Mouse (Mus musculus) midbrain, postnatal 0 days (tissue): Measurements from ENCODE around the gene Ppp1r9a. TPM values are rescaled to one million over a fixed set of nuclear protein-coding genes. Genes with fewer than 3 reads are reported as not detected.

Source experiments
- ATAC-seq: fragments of 200-750 bp; cut with Nextera tagmentation; 2 replicates; pipeline ENCODE4 v1.8.0; 2017; ENCODE audit warnings: moderate number of reproducible peaks, mild to moderate bottlenecking, moderate TSS enrichment, moderate library complexity; ENCODE audit not compliant: low FRiP score
- DNase-seq: peaks from one replicate; pipeline ENCODE4 v3.0.0-alpha.2; 2015; ENCODE audit warnings: low spot score
- H3K27ac ChIP-seq: fragments of 300-500 bp; sonication (generic); 2 replicates; pipeline ENCODE4 v1.5.1; 2014; ENCODE audit warnings: low read depth, mild to moderate bottlenecking, low read length, mixed read lengths
- H3K27me3 ChIP-seq: fragments of 300-500 bp; sonication (generic); 2 replicates; pipeline ENCODE4 v1.6.1; 2014; ENCODE audit warnings: low read length, control low read depth, mixed read lengths; ENCODE audit not compliant: insufficient read depth
- H3K36me3 ChIP-seq: fragments of 300-500 bp; sonication (generic); 2 replicates; pipeline ENCODE4 v1.6.1; 2014; ENCODE audit warnings: low read length, control low read depth, mixed read lengths; ENCODE audit not compliant: insufficient read depth
- H3K4me1 ChIP-seq: fragments of 300-500 bp; sonication (generic); 2 replicates; pipeline ENCODE4 v1.6.1; 2014; ENCODE audit warnings: mild to moderate bottlenecking, control low read depth, antibody characterized with exemption, low read length, mixed read lengths; ENCODE audit not compliant: insufficient read depth
- H3K4me2 ChIP-seq: fragments of 300-500 bp; sonication (generic); 2 replicates; pipeline ENCODE4 v1.6.1; 2014; ENCODE audit warnings: low read depth, mild to moderate bottlenecking, low read length, mixed read lengths; ENCODE audit not compliant: poor library complexity, severe bottlenecking
- H3K4me3 ChIP-seq: fragments of 300-500 bp; sonication (generic); 2 replicates; pipeline ENCODE4 v1.5.1; 2014; ENCODE audit warnings: low read depth, mild to moderate bottlenecking, low read length, moderate library complexity
- H3K9ac ChIP-seq: fragments of 300-500 bp; sonication (generic); replicated peaks from 2 replicates; pipeline ENCODE4 v1.6.1; 2014; ENCODE audit warnings: mild to moderate bottlenecking, low read length, moderate library complexity, mixed read lengths; ENCODE audit not compliant: poor library complexity, severe bottlenecking
- H3K9me3 ChIP-seq: fragments of 300-500 bp; sonication (generic); 2 replicates; pipeline ENCODE4 v1.6.1; 2016; ENCODE audit warnings: low read length, control low read depth
- CTCF ChIP-seq: IDR thresholded peaks from 2 replicates; pipeline ENCODE4 v1.5.1; 2016; ENCODE audit warnings: antibody characterized with exemption, mild to moderate bottlenecking
- WGBS: fragments of 180-500 bp; shearing (Covaris S2); extraction: QIAGEN DNeasy Blood & Tissue Kit; methylation state at CpG from one replicate; pipeline ENCODE4 v1.1.7; 2014; 5-methylcytosine and 5-hydroxymethylcytosine counted together
- polyA plus RNA-seq: library from polyadenylated mRNA; unstranded; fragments of >200 nt; fragmentation: Nextera tagmentation; extraction: Ambion mirVana; gene quantifications from 2 replicates; pipeline ENCODE4 v1.2.1, GENCODE M21; 2015
- total RNA-seq: library from RNA; depleted of rRNA; stranded (reverse); fragments of >200 nt; gene quantifications from 2 replicates; pipeline ENCODE4 v1.2.3, GENCODE M21; 2014

The Ppp1r9a gene
- total and polyA plus RNA-seq, 2 experiments from 2014 or later: 43.6 to 66.3 TPM

GRCm38 (mm10) chr6:5020510-5020909 lies 117.8 kb downstream of the Ppp1r9a start:
- H3K4me3 ChIP-seq: no peak overlapping the region
- H3K9me3 ChIP-seq: no peaks in the 10 kb centered on the region
- H3K27me3 ChIP-seq: no peaks in the 10 kb centered on the region
- 94% methylated on average over 1 of the region's 1 CpGs for WGBS
- H3K4me2 ChIP-seq: no peak overlapping the region
- ATAC-seq (no peak), DNase-seq (no peak)
- H3K36me3 ChIP-seq: no peaks in the 10 kb centered on the region
- H3K4me1 ChIP-seq: no peaks in the 10 kb centered on the region
- TF ChIP-seq CTCF: no peak
- no peak overlapping the region for H3K9ac ChIP-seq
- H3K27ac ChIP-seq: no peak overlapping the region

GRCm38 (mm10) chr6:5022677-5023076 lies 120.0 kb downstream of the Ppp1r9a start:
- Histone ChIP-seq H3K27me3 (no peaks in the 10 kb centered on the region), H3K9me3 (no peaks in the 10 kb centered on the region), H3K4me3 (no peak overlapping the region), H3K4me1 (no peaks in the 10 kb centered on the region; the same call in 1 of the 2 replicates), H3K4me2 (no peak overlapping the region), H3K9ac (no peak overlapping the region), H3K27ac (no peak overlapping the region), H3K36me3 (no peaks in the 10 kb centered on the region)
- no peak for ATAC-seq
- 90% methylated on average over 5 of the region's 5 CpGs for WGBS
- no peak for DNase-seq
- no peak for TF ChIP-seq CTCF

GRCm38 (mm10) chr6:5024893-5025292 lies 122.2 kb downstream of the Ppp1r9a start:
- no peak for TF ChIP-seq CTCF
- Histone ChIP-seq H3K36me3 (no peaks in the 10 kb centered on the region), H3K27ac (no peak overlapping the region), H3K9me3 (no peaks in the 10 kb centered on the region), H3K4me2 (no peak overlapping the region), H3K4me1 (no peaks in the 10 kb centered on the region; the same call in 1 of the 2 replicates), H3K4me3 (no peak overlapping the region), H3K27me3 (no peaks in the 10 kb centered on the region), H3K9ac (no peak overlapping the region)
- ATAC-seq (no peak), DNase-seq (no peak)
- WGBS: 65% methylated on average over 7 of the region's 7 CpGs

- H3K9ac ChIP-seq: no peak overlapping the region
- no peaks in the 10 kb centered on the region; the same call in 1 of the 2 replicates for H3K4me1 ChIP-seq
- no peak for TF ChIP-seq CTCF
- no peaks in the 10 kb centered on the region for H3K27me3 ChIP-seq
- DNase-seq (no peak), ATAC-seq (no peak)
- no peaks in the 10 kb centered on the region for H3K36me3 ChIP-seq
- no peaks in the 10 kb centered on the region for H3K9me3 ChIP-seq
- WGBS: 28% methylated on average over 3 of the region's 3 CpGs
- no peak overlapping the region for H3K4me2 ChIP-seq
- H3K27ac ChIP-seq: no peak overlapping the region
- H3K4me3 ChIP-seq: no peak overlapping the region
Observed at GRCm38 (mm10) chr6:5026772-5027171, 124.1 kb downstream of the Ppp1r9a start.

GRCm38 (mm10) chr6:5027213-5027612 lies 124.5 kb downstream of the Ppp1r9a start:
- no peak overlapping the region for H3K9ac ChIP-seq
- TF ChIP-seq CTCF: no peak

GRCm38 (mm10) chr6:5027801-5028200 lies 125.1 kb downstream of the Ppp1r9a start:
- H3K9me3 ChIP-seq: no peaks in the 10 kb centered on the region
- no peak overlapping the region for H3K4me3 ChIP-seq
- 50% methylated on average over 5 of the region's 5 CpGs for WGBS
- no peaks in the 10 kb centered on the region for H3K36me3 ChIP-seq
- H3K4me1 ChIP-seq: no peaks in the 10 kb centered on the region; the same call in 1 of the 2 replicates
- DNase-seq (no peak), ATAC-seq (no peak)
- H3K9ac ChIP-seq: no peak overlapping the region
- TF ChIP-seq CTCF: no peak
- H3K4me2 ChIP-seq: no peak overlapping the region
- H3K27ac ChIP-seq: no peak overlapping the region
- no peaks in the 10 kb centered on the region for H3K27me3 ChIP-seq

More at GRCm38 (mm10) chr6:5027213-5027612, 124.5 kb downstream of the Ppp1r9a start:
- no peaks in the 10 kb centered on the region; the same call in 1 of the 2 replicates for H3K4me1 ChIP-seq
- H3K36me3 ChIP-seq: no peaks in the 10 kb centered on the region
- H3K9me3 ChIP-seq: no peaks in the 10 kb centered on the region
- DNase-seq: no peak
- no peak for ATAC-seq
- WGBS: 52% methylated on average over 2 of the region's 2 CpGs
- H3K27ac ChIP-seq: no peak overlapping the region
- H3K4me2 ChIP-seq: no peak overlapping the region
- no peak overlapping the region for H3K4me3 ChIP-seq
- no peaks in the 10 kb centered on the region for H3K27me3 ChIP-seq
